Mouse (Mus musculus) layer of hippocampus, postnatal 36 days (tissue): ENCODE data around the gene Mon2. TPM values are rescaled to one million over a fixed set of nuclear protein-coding genes. Genes with fewer than 3 reads are reported as not detected.

Experiments used
- DNase-seq, 2 experiments: peaks; one replicate each; pipeline ENCODE4 v3.0.0; 2022
- microRNA-seq, 2 experiments: library from miRNA; unstranded; fragments of <30 nt; microRNA quantifications; one replicate each; pipeline ENCODE4 v1.2.0; 2021
- total RNA-seq, 2 experiments: library from RNA; stranded (reverse); gene quantifications; 2 replicates each; pipeline ENCODE4 v1.2.3; 2021

Gene Mon2
- total RNA-seq, 2 experiments from 2014 or later, result 94.0 to 108 TPM

DNA sequence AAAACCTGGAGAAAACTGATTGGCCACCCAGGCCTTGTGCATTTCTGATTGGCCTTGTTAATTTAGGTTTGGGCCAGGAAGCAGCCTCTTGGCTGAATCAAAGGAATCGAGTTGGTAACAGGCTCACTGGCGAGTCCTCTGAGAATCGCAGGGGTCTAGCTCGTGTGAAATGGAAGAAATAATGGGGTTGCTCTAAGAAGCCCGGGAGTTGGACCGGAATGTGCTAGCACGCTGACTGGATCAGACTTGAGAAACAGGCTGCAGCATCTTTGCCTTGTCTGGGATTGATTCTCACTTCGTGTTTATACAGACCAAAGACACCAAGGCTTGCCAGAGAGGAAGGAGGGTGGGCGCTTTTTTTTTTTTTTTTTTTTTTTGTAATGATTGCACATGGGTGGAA is 114.8 kb downstream of the Mon2 start:
- no peak for DNase-seq

- no peak for DNase-seq
Measured at GRCm38 (mm10) chr10:122960738-122961137, 115.6 kb downstream of the Mon2 start.

GRCm38 (mm10) chr10:122960216-122960615 is 116.1 kb downstream of the Mon2 start:
- DNase-seq, result no peak

- no peak for DNase-seq
Measured at GRCm38 (mm10) chr10:122958699-122959098, 117.6 kb downstream of the Mon2 start.

- DNase-seq, result no peak
Measured at GRCm38 (mm10) chr10:122957918-122958317, 118.4 kb downstream of the Mon2 start.

DNA sequence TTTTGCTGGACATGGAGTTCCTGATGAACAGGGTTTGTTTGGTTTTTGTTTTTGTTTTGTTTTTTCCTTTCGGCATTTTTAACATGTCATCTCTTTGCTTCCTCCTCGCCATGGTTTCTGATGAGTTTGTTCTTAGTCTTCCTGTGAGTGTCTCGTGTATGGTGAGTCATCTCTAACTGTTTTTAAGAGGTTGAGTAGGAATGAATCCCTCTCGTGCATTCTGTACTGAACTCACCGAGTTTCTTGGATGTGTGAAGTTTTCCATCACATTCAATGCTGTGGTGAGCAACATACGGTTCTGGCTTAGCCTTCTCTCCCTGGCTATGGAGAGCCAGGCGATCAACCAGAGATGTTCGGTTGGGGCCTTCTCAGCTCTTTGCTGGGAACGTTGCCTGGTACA is 122.7 kb downstream of the Mon2 start:
- no peak for DNase-seq

DNA sequence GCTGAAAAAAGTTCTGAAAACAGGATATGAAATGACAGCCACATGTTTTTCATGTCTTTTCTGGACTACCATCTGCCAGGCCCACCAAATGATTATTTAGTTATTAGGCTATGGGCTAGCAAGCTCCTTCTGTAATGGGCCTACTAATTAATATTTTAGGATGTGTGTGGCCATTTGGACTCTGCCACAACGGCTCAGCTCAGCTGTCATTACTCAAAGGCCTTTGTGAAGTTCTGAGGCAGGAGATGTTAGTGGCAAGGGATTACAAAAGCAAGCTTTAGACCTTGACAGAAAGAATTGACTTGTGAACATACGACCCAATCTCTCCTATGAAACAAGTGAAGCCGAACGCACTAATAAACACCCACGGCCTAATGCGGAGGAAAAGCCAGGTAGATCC is 125.3 kb downstream of the Mon2 start:
- no peak for DNase-seq

GRCm38 (mm10) chr10:122944888-122945287 is 131.4 kb downstream of the Mon2 start:
- no peak for DNase-seq

DNA sequence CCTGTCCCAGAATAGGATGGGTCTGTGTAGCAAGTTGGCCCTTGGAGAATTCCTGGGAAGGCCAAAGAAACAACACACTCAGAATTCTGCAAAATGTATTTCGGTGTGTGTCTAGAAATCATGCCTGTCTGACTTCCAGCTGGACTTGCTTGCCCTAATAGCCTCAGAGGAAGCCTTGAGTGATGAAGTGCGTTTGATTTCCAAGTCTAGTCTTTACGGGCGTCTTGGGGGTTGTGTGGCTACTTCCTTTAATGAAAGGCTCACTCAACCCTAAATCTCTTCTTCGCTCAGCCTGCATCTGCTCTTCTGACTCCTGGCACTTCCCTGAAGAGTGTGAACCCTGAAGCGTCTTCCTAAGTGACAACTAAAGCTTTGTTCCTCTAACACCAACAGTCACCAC is 132.5 kb downstream of the Mon2 start:
- DNase-seq, result no peak

DNA sequence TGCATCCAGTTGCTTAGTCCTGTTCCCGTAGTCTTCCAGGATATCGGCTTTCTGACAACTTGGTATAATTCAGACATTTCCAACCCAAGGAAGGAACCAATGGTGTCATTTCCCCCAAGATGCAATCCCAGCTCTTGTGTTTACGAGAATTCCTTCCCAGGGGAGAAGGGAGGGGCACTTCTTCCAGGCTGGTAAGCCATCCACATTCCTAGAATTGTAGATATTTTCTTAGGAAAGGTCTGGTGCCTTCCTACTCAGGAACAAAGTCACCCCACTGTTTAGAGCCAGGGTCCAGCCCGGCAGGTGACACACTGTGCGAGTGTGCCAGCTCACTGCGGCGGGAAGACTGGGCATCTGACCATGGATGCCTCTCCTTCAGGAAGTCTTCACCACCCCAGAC is 133.5 kb downstream of the Mon2 start:
- no peak for DNase-seq

Small RNA genes within 50 kb of the gene (microRNA-seq; reads per million reads assigned to microRNA genes)
- gene Mirlet7i, result 61,922 to 74,694 reads per million in 2 experiments

Other genes with a start within 250 kb of the Mon2 start
- gene Usp15, start 120.5 kb upstream of the Mon2 start, total RNA-seq, result 10 to 100 TPM; 98.9 to 99.7 TPM
- 10 to 100 TPM; 48.4 to 49.7 TPM for gene Fam19a2, start 187.5 kb upstream of the Mon2 start, total RNA-seq